Mouse (Mus musculus) layer of hippocampus, postnatal 14 days (tissue): Measurements from ENCODE around the gene Padi4. TPM values are rescaled to one million over a fixed set of nuclear protein-coding genes. Genes with fewer than 3 reads are reported as not detected.
A peak's percentile ranks its signal among the peaks of the same experiment; 100 is the strongest.

Source experiments
- DNase-seq, 2 experiments: peaks; one replicate each; pipeline ENCODE4 v3.0.0; 2021 to 2022; ENCODE audit warnings: low spot score in 2 of 2, mixed read lengths in 1 of 2
- microRNA-seq, 2 experiments: library from miRNA; unstranded; fragments of <30 nt; microRNA quantifications; one replicate each; pipeline ENCODE4 v1.2.0; 2021
- total RNA-seq, 2 experiments: library from RNA; stranded (reverse); gene quantifications; 2 replicates each; pipeline ENCODE4 v1.2.3; 2021

Padi4 gene
- total RNA-seq, 2 experiments from 2014 or later = not detected

GRCm38 (mm10) chr4:140703636-140704035 is 70.4 kb downstream of the Padi4 start:
- no peak for DNase-seq

GRCm38 (mm10) chr4:140702611-140703327 is 71.3 kb downstream of the Padi4 start:
- peak; percentile 72 to 76 for DNase-seq

- DNase-seq = no peak
Observed at GRCm38 (mm10) chr4:140701716-140702561, 72.1 kb downstream of the Padi4 start.

- DNase-seq = peak; percentile 80 to 82
Observed at GRCm38 (mm10) chr4:140701049-140701715, 72.9 kb downstream of the Padi4 start.

- DNase-seq = no peak
Observed at GRCm38 (mm10) chr4:140700269-140701018, 73.6 kb downstream of the Padi4 start, which contains the start of gene Rcc2. Rcc2 (plus strand) TSS chr4:140700541.

GRCm38 (mm10) chr4:140699441-140700127 is 74.5 kb downstream of the Padi4 start:
- DNase-seq = peak; percentile 62 to 79

Small RNAs within 50 kb of the gene (microRNA-seq; reads per million reads assigned to microRNA genes)
- 0 reads per million in 2 experiments for gene Gm25951

Other genes starting within 250 kb of the Padi4 start
- 10 to 100 TPM; 48.8 to 50.8 TPM for gene Arhgef10l, start 108.2 kb downstream of the Padi4 start, total RNA-seq
- gene Rcc2, start 73.7 kb downstream of the Padi4 start, total RNA-seq = 10 to 100 TPM; 74.9 to 75.4 TPM
- under 1 TPM in 1 of 2 experiments, not detected in 1; 0.17 TPM for gene Padi6, start 31.6 kb downstream of the Padi4 start, total RNA-seq
- not detected for gene Padi3, start 36.4 kb upstream of the Padi4 start, total RNA-seq
- gene Padi1, start 71.5 kb upstream of the Padi4 start, total RNA-seq = not detected
- gene Padi2, start 132.1 kb upstream of the Padi4 start, total RNA-seq = 10 to 100 TPM; 12.0 to 16.8 TPM
- gene Sdhb, start 187.0 kb upstream of the Padi4 start, total RNA-seq = 100 to 1,000 TPM; 190 to 198 TPM
- 100 to 1,000 TPM; 206 to 215 TPM for gene Atp13a2, start 212.6 kb upstream of the Padi4 start, total RNA-seq
- gene Mfap2, start 236.2 kb upstream of the Padi4 start, total RNA-seq = 10 to 100 TPM; 11.3 to 14.1 TPM